Mouse (Mus musculus): ENCODE data around the gene Wipf1. TPM values are rescaled to one million over a fixed set of nuclear protein-coding genes. Genes with fewer than 3 reads are reported as not detected.

Wipf1 gene
- total RNA-seq, 2 experiments from 2014 or later: 12.0 to 12.8 TPM

- no peak for DNase-seq (ENCODE audit: low spot score in 2 of 2)
Observed at GRCm38 (mm10) chr2:73389951-73390350, 139.6 kb downstream of the Wipf1 start.

GRCm38 (mm10) chr2:73387806-73388205, 141.7 kb downstream of the Wipf1 start:
- no peak for DNase-seq (ENCODE audit: low spot score in 2 of 2)

GRCm38 (mm10) chr2:73386356-73387046, 143.0 kb downstream of the Wipf1 start, which contains the start of gene Gpr155:
Gene Gpr155 (minus strand): TSS chr2:73386572.
- DNase-seq (ENCODE audit: low spot score in 2 of 2): peak; percentile 98 to 99

GRCm38 (mm10) chr2:73385641-73386355, 143.7 kb downstream of the Wipf1 start:
- DNase-seq (ENCODE audit: low spot score in 2 of 2): no peak

- DNase-seq (ENCODE audit: low spot score in 2 of 2): no peak
Observed at GRCm38 (mm10) chr2:73385172-73385571, 144.4 kb downstream of the Wipf1 start.

- DNase-seq (ENCODE audit: low spot score in 2 of 2): no peak
Observed at GRCm38 (mm10) chr2:73380298-73380975, 149.1 kb downstream of the Wipf1 start.

- no peak for DNase-seq (ENCODE audit: low spot score in 2 of 2)
Observed at GRCm38 (mm10) chr2:73379656-73380055, 149.9 kb downstream of the Wipf1 start.

Other genes with a start within 250 kb of the Wipf1 start
- 10 to 100 TPM; 15.0 to 16.8 TPM for gene Scrn3, start 217.1 kb downstream of the Wipf1 start, total RNA-seq (2021)
- 10 to 100 TPM; 25.7 to 25.9 TPM for gene Cir1, start 217.0 kb downstream of the Wipf1 start, total RNA-seq (2021)
- 10 to 100 TPM; 51.4 to 55.3 TPM for gene Gpr155, start 143.2 kb downstream of the Wipf1 start, total RNA-seq (2021)
- under 1 TPM; 0.16 to 0.33 TPM for gene Chrna1, start 50.6 kb upstream of the Wipf1 start, total RNA-seq (2021)
- 1,000 to 10,000 TPM; 1,276 to 1,294 TPM for gene Chn1, start 245.6 kb upstream of the Wipf1 start, total RNA-seq (2021)

All from layer of hippocampus, postnatal 14 days (tissue).